Mouse (Mus musculus): ENCODE measurements at regions not wholly inside any gene's neighbourhood (a gene's known extent, or its start where the extent isn't known, plus 50 kb on each side); places are given as distances from the start of the nearest gene placed in this dataset.

DNA sequence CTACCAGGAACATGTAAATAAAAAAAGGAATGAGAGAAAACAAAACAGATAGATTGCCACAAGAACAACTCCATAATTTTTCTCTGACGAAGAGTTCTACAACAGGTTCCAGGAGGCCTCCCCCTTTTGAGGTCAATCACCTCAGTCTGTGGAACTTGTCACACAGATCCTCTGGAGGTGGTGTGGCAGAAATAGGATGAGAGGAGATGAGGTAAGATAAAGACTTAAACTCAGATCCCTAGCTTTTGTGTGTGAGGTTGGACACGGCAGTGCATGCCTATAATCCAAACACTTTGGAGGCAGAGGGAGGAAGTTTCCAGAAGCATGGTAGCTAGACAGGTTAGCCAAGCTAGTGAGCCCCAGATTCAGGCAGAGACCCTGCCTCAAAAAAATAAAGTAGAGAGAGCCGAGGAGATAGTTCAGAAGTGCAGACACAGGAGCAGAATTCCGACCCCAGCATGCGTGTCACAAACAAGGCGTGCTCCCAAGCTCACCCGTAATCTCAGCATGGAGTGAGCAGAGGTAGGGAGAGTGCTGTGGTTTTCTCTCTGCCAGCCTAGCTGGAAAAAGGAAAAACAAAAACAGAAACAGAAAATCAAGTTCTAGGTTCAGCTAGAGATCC is 115.3 kb upstream of the Cpm start:
- ATAC-seq: no peak

DNA sequence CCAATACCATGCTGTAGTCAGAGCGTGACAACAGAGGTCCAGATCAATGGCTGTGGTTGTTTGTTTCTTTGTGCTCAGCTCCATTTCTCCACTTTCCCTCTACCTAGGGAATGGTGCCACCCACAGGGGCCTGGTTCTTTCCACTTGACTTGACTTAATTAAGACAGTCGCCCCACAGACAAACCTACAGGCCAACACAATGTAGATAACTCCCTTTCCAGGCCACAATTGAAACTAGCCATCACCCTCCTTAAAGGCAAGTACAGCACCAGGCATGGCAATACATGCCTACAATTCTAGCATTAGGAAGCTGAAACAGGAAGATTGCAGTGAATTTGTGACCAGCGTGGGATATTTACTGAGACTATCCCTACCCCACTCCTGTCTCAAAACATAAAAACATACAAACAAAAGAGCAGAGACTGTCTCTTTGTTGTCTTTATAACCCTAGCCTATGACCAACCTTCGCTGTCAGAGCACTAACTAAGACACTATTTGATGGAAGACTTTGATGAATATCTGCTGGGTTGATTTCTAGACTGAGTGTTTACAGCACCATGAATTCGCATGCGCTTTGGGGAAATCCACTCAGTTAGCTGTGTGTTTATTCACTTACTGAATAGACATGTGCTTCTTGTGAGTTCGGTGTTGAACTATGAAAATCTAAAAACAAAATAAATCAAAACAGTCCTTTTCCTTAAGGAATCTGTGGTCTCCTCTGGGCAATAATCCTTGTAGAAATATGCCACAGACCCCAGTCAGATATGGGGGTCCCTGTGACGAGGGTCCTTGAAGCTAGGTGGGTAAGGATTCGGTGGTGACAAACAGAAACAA is 116.7 kb upstream of the Cpm start:
- ATAC-seq: no peak

DNA sequence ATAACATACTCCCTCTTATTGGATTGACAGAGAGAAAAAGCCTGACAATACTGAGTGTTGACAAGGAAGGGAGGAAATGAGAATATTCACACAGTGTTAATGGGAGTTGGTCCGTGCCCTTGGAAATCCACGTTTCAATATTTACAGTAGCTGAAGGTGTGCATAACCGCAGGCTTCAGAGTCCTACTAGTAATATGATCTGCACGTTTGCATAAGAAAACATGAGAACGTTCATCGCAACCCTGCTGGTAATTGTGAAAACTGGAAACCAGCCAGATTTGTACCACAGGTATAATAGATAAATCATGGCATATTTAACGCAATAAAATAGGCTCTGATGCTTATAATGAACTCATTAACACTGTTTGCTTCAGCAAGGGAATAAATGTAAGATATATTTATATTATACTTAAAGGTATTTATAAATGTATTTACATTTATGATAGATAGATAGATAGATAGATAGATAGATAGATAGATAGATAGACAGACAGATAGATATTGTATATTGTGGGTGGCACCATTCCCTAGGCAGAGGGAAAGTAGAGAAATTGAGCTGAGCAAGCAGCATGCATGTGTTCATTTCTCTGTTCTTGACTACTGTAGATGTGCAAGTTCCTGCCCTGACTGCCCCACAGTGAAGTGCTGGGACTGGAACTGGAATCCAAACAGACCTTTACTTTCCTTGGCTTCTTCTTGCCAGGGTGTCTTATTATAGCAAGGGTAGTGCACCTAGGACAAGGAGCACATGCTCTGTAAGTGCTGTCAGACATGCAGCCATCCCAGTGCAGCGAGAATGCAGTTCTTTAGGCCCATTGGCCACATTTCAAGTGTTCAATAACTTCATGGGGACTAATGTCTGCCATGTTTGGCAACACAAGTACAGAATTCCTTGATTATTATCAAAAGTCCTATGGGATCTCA is 117.6 kb upstream of the Cpm start:
- ATAC-seq: no peak

DNA sequence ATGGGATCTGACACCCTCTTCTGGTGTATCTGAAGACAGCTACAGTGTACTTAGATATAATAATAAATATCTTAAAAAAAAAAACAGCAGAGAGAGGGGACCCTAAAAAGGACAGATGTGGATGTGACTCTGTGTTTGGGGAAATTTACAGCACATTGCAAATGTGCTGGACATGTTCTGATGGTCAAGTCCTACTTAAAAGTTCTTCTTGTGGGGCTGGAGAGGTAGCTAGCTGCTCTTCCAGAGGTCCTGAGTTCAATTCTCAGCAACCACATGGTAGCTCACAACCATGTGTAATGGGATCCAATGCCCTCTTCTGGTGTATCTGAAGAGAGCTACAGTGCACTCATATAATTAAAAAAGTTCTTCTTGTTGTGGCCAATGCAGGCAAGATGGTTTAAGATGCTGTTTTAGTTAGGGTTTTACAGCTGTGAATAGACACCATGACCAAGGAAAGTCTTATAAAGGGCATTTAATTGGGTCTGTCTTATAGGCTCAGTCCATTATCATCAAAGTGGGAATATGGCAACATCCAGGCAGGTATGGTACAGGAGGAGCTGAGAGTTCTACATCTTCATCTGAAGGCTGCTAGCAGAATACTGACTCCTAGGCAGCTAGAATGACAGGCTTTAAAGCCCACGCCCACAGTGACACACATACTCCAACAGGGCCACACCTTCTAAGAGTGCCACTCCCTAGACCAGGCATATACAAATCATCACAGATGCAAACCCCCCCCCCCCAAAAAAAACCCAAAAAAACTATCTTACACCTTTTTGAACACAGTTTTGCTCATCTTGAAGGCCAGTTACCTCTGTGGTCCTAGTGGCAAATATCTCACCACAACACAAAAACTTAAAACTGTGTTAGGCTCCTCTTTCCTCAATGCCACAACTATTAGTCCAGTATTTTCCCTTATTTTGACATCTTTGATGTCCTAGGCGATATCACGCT is 118.5 kb upstream of the Cpm start:
- no peak for ATAC-seq

DNA sequence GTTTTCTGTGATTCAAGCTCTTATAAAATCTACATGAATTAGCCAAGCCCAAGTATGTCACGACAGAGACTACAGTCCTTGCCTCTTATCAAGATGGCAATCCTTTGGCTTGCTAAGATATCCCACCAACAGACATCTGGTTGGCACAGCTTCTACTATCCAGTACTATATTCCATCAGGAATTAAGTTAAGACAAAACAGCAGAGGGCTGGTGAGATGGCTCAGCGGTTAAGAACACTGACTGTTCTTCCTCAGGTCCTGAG is 119.1 kb upstream of the Cpm start:
- no peak for ATAC-seq

DNA sequence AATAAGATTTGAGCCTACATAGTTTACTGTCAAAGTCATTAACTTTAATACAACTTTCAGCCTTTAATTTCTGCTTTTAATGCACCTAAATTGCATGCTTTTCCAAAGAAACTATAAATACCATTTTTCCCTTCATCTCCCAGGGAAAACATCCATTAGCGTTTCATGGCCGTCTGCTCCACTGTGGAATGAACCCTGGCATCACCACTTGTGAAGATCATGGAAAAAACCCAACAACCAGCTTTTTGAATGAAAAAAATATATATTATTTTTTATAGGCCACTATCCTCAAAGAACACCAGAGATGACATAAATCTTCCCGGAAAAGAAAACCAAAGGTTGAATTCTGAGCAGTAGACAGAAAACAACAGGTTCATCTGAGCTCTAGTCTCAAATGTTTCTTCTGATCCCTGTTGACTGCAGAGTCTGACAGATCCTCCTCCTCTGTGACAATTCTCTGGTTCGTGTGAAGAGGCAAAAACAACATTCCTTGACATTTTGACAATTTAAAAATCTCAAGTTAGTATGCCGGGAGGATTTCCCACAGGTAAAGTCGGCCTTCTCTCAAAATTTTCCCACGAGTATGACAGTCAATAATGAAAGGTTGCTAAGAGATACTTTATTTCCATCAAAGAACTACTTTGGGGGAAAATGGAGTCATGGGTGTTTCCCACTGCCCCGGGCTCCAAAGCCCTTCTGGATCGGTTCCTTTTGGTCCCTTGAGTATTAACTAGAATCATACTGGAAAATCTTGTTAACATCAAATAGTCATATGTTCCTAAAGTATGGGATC is 119.7 kb upstream of the Cpm start:
- no peak for ATAC-seq

DNA sequence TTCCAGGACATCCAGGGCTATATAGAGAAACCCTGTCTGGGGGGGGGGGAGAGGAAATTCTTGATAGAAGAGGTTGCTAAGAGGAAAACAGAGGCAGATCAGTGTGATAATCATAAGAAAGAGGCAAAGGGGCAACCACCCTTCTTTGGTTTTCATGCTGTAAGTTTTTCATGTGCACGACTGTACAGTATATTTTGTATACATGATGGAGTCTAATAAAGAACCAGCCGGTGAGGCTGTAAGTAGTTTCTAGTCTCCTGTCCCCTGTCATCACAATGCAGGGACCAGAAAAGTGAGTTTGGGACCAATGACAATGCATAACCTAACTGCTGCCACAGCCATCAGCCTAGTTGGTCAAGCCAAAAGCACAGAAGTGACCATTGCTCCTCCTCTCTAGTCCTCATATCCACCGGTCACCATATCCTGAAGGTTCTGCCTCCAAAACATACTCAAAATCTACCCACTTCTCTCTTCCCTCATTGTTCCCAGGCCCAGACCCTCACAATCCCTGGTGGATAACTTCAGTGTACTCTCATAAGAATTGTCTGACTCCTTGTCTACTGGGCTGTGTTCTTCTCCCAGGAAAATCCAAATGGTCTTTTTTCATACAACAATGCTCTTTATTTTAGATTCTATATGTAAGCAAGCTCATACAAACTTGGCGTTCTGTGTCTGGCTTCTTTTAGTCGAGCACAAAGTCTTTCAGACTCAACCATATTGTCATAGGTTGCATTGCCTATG is 122.9 kb upstream of the Cpm start:
- ATAC-seq: no peak

DNA sequence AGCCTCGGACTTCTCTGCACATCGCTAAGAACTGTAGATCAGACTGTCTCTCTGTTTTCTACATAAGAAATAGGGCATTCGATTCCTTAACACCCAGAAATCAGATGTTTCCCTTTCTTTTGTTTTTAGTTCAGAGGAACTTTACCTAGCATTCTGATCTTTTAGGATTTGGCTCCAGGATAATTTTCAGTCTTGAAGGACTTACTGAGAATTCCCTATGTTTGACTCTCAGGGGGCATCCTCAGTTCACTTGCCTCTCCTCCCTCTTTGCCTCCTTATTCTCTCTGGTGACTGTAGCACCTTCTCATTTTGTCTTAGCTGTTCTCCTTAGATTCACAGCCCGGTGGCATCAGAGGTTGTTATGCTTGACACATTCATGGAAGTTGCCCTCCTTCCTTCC is 123.8 kb upstream of the Cpm start:
- ATAC-seq: no peak

DNA sequence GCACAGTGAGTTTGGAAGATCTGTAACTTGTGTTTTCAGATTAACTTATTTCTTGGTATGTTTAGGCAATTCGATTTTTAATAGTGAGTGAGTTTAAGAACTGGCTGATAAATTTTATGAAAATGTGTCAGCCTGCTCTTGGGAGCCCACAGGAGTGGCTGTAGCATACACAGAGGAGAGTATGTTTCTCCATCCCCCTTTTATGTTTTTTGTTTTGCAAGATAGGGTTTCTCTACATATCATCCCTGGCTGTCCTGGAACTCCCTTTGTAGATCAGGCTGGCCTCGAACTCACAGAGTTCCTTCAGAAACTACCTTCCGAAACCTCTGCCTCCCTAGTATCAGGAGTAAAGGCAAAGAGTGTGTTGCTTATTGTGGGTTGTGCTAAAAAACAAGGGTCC is 124.2 kb upstream of the Cpm start:
- no peak for ATAC-seq

DNA sequence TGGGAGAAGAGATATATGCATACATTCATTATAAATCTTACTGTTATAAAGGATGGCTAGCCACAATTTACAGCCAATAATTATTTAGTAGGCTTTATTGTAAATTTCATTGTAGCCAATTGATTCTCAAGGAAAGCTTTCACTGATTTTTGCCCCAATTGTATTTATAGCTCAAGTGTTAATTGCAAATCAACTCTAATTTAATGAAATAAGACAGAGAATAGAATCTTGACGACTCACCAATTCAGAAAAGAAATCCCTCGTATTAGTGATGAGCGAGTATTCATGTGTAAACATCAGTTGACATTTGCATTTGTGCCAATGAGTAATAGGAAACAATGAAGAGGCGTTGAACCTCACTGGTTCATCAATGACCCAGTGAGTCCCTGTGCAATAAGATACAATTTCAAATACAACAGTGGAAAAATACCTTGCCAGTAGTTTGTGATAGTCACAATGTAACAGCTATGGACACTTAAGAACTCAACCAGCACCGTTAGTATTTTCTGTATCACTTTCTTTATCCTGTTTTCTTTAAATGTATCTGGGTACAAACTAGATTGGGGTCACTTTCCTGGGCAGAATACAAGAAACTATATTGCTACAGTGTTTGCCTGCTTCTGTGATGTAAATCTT is 124.6 kb upstream of the Cpsf6 start:
- no peak for ATAC-seq

DNA sequence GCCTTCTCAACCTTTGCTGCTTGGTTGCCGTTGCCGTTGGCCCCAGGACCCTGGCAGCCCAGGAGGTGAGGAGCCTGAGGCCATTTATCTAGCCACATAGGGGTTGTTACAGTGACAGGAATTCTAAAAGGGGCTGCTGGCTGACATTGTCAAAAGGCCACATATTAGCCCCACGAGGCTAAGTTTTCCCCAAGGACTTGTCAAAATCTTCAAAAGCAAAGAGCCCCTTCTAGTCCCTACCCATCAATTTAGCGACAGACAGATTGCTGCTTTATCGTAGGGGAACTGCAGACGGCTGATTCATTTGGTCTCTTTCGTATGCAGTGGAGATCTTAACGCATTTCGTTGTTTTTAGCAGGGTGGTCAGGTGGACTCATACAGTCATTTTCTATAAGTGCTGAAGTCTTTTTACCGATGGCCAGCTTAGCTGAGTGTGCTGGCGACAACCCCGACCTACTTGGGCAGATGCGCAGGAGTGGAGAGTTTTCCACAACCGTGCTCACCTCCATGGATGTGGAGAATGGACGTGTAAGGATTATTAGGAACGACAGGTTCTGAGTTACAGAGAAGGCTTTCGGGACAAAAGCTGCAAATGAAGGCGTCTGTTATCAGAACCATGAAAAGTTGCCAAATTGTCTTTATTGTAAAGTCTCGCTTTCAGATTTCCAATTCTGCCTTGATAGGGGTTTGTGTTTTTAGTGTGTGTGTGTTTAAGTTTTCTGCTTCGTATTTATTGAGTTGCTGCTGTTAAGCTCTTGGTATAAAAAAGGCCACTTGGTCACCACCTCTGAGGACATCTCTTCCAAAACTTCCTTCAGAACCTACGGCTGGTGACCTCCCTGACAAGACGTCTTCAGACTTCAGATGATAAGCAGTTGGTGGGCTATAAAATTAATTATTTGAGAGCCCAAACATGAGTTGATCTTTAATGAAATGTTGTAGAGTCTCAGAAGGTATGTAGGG is 123.7 kb upstream of the Cpsf6 start:
- no peak for ATAC-seq

DNA sequence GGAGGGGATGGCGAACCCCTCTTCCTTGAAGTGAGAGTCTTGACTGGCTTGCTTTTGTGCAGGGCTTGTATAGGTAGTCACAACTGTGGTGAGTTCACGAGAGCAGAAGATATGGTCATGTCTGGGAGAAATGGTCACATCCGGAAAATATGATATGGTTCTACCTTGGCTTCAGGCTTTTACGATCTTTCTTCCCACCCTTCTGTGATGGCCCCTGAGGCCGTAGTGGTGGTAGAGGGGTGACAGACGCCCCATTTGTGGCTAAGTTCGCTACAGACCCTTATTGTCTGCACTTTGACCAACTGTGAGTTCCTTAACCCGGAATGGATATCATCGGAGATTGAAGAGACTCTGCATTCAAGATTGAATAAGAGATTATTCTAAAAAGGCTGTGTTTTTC is 122.9 kb upstream of the Cpsf6 start:
- ATAC-seq: no peak

DNA sequence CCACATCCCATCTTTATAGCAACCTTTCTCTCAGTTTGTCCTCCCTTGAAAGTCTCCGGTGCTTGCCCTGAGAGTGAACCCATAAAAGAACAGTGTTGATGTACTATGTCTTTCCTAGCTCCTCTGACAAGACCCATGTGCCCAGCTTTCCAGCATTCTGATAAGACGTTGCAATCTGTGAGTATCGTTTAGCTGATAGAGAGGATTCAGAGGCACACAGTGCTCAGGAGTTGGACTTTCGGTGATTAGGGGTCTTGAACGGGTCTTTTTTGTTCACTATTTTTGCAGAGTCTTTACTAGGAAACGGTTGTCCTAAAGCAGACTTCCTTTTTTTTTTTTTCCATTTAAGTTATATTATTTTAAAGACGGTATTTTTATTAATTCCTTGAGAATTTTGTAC is 122.3 kb upstream of the Cpsf6 start:
- ATAC-seq: no peak

DNA sequence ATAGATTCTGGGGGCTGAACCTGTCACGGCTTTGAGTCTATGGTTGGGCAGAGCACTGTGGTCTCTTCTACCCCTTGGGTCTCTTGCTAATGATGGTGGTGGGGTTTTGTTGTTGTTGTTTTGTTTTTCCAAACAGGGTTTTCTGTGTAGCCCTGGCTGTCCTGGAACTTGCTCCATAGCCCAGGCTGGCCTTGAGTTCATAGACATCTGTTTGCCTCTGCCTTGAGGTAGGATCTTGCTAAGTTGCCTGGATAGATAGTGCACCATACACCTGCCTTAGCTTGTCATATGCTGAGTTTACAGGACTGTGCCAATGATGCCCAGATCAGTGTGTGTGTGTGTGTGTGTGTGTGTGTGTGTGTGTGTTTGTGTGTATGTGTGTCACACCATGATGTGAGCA is 121.6 kb upstream of the Cpsf6 start:
- ATAC-seq: no peak

DNA sequence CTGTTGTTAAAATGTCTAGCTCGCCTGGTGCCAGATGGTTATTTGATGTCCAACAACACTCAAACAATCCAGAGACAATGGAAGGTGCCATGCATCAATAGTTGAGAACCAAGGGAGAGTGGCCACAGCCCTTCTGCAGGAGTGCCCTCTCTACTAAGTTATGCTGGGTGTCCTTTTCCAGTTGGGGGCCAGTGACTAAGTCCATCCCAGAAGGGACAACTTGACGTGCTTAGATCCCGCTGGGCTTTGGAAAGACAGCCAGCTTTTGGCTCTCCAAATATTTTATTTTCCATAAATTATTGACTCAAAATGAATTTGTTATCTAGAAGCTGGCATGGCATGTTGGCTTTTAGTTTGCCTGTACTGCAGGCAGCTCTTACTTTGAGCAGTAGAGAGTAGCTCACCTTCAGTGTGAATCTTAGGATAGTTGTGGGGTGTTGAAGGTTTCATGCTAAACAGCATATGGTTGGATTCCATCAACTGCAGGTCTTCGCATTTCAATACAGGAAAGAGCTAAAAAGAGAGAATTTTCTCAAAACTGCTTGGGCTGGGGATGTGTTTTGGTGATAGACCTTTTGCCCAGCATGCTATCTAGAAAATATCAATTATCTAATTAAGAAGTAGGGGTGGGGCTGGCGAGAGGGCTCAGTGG is 120.8 kb upstream of the Cpsf6 start:
- ATAC-seq: no peak

DNA sequence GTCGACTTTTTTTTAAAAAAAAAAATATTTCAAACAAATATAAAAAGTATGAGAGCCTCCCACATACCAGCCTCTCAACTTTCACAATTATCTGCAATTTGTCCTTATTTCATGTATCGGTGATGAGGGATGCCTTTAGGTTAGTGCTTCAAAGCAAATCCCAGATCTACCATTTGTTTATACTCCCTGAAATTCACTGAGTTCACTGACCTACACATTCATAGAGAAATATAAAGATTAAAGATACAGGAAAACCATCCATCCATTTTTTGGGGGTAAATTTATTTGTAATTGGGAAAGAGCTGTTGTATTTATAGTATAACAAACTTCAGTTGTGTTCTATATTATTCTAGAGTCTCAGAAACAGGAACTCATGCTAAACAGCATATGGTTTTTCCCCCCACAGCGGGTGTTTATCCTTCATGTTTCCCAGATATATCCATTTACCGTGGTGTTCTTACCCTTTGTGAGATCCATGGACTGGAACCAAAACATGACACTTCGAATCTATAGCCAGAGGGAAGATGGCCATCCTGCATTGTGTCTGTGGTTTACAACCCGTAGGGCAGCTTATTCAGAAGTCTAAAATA is 120.1 kb upstream of the Cpsf6 start:
- no peak for ATAC-seq

DNA sequence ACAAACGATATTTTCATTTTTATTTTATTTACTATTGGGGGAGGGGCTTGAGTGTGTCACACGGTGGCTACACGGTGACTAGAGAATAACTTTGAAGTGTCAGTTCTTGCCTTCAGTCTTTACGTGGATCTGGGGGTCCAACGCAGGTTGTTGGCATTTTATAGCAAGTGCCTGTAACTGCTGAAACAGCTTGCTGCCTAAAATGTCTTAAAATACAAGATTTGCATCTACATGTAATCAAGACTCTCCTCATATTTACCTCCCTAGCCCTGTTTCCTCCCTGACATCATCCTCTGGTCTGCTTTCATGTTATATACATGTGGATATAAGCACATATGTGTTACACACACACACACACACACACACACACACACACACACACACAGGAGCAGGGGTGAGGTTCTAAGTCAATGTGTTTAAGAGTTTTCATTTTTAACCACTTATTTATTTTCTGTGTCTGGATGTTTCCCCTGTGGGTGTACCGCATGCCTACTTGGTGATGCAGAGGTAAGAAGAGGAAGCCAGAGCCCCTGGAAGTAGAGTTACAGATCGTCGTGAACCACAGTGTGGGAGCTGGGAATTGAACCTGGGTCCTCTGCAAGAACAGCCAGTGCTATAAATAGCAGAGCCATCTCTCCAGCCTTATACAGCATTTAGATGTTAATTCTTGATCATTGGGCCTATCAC is 119.5 kb upstream of the Cpsf6 start:
- ATAC-seq: no peak

DNA sequence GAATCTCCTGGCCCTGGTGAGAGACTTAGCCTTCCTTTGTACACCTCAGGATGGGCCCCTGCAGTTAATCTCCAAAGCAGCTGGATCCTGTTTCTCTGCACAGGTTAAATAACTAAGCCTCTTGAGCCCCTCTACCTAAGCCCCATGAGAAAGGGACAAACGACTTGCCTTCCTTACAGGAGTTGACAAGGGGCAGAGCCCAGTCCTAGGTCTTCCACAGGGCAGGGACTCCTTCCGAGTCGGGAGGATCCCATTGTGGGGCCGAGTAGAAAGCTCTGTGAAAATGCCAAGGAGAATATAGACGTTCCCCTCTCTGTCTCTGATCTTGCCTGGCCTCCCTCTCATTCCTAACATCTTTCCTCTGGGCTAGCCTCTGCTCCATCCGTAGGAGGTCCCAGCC is 118.7 kb upstream of the Cpsf6 start:
- ATAC-seq: no peak

Data from activated CD4-positive, CD25-positive, alpha-beta regulatory T cell, adult 4 months (primary cell).